Mouse (Mus musculus): ENCODE results near the gene Tnpo1. TPM values are rescaled to one million over a fixed set of nuclear protein-coding genes. Genes with fewer than 3 reads are reported as not detected.
"Not testable (repeated sequence)": the region's sequence is repeated elsewhere in the genome, so short reads cannot be mapped to it uniquely, and the experiment has no call there.

Gene Tnpo1
- polyA plus RNA-seq, 1 experiment from 2014 or later, result 55.1 TPM

GRCm38 (mm10) chr13:98836423-98837088 lies 89.6 kb downstream of the Tnpo1 start:
- WGBS, result 88% methylated on average over 6 of the region's 6 CpGs
- Histone ChIP-seq H3K9ac (no peak overlapping the region), H3K27me3 (replicated peaks) (no peaks in the 10 kb centered on the region), H3K36me3 (peaks cover 11% of the 10 kb centered on the region), H3K4me1 (no peaks in the 10 kb centered on the region), H3K4me2 (no peak overlapping the region), H3K4me3 (replicated peaks) (no peak overlapping the region), H3K9me3 (no peaks in the 10 kb centered on the region), H3K27ac (no peak overlapping the region)
- ATAC-seq (ENCODE audit: insufficient read depth, low FRiP score, low read depth), result no peak

DNA sequence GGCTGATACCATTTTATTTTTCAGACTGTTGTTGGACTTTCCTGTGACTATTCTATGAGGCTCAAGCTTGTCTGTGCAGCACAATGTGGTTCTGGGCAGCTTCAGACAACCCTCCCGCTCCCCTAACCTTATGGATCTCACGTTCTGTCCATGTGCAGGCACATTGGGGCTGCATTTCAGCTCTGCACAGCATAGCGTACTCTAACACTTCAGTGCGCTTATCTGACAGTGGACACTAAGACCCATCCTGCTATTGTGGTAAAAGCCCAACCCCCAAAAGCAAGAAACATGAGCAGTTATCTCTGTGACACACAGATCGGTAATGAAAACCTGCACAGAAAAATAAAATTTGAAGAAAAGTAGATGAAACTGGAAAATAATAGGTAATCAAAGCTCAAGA lies 90.4 kb downstream of the Tnpo1 start:
- H3K4me2 ChIP-seq, result no peak overlapping the region
- H3K36me3 ChIP-seq, result peaks cover 11% of the 10 kb centered on the region
- WGBS, result 87% methylated on average over 5 of the region's 5 CpGs
- no peak overlapping the region for H3K9ac ChIP-seq
- no peaks in the 10 kb centered on the region for H3K4me1 ChIP-seq
- H3K9me3 ChIP-seq, result no peaks in the 10 kb centered on the region
- H3K27me3 ChIP-seq (replicated peaks), result no peaks in the 10 kb centered on the region
- no peak overlapping the region for H3K27ac ChIP-seq
- ATAC-seq (ENCODE audit: insufficient read depth, low FRiP score, low read depth), result no peak
- no peak overlapping the region for H3K4me3 ChIP-seq (replicated peaks)

GRCm38 (mm10) chr13:98834723-98835122 lies 91.5 kb downstream of the Tnpo1 start:
- H3K9ac ChIP-seq, result no peak overlapping the region
- H3K9me3 ChIP-seq, result no peaks in the 10 kb centered on the region
- H3K4me2 ChIP-seq, result no peak overlapping the region
- no peak for ATAC-seq (ENCODE audit: insufficient read depth, low FRiP score, low read depth)
- H3K27me3 ChIP-seq (replicated peaks), result no peaks in the 10 kb centered on the region
- no peak overlapping the region for H3K4me3 ChIP-seq (replicated peaks)
- H3K4me1 ChIP-seq, result no peaks in the 10 kb centered on the region
- no peak overlapping the region for H3K27ac ChIP-seq
- 80% methylated on average over 3 of the region's 3 CpGs for WGBS
- H3K36me3 ChIP-seq, result peaks cover 6% of the 10 kb centered on the region; the same call in 1 of the 2 replicates

- no peak for ATAC-seq (ENCODE audit: insufficient read depth, low FRiP score, low read depth)
- WGBS, result 38% methylated on average over 1 of the region's 1 CpGs
Observed at GRCm38 (mm10) chr13:98834199-98834598, 92.0 kb downstream of the Tnpo1 start.

GRCm38 (mm10) chr13:98832451-98833450 lies 93.4 kb downstream of the Tnpo1 start:
- Histone ChIP-seq H3K4me3 (replicated peaks) (no peak overlapping the region), H3K4me1 (no peaks in the 10 kb centered on the region), H3K9me3 (no peaks in the 10 kb centered on the region), H3K27me3 (replicated peaks) (no peaks in the 10 kb centered on the region), H3K9ac (no peak overlapping the region), H3K4me2 (no peak overlapping the region), H3K36me3 (peaks cover 3% of the 10 kb centered on the region; the same call in 1 of the 2 replicates), H3K27ac (no peak overlapping the region)
- ATAC-seq (ENCODE audit: insufficient read depth, low FRiP score, low read depth), result no peak
- WGBS, result 67% methylated on average over 10 of the region's 10 CpGs

More at GRCm38 (mm10) chr13:98834199-98834598, 92.0 kb downstream of the Tnpo1 start:
- Histone ChIP-seq H3K4me1 (no peaks in the 10 kb centered on the region), H3K9ac (no peak overlapping the region), H3K4me3 (replicated peaks) (no peak overlapping the region), H3K27me3 (replicated peaks) (no peaks in the 10 kb centered on the region), H3K9me3 (no peaks in the 10 kb centered on the region), H3K27ac (no peak overlapping the region), H3K36me3 (peaks cover 3% of the 10 kb centered on the region; the same call in 1 of the 2 replicates), H3K4me2 (no peak overlapping the region)

- H3K4me2 ChIP-seq; H3K4me3 ChIP-seq (replicated peaks); H3K36me3 ChIP-seq; H3K4me1 ChIP-seq; H3K9me3 ChIP-seq; H3K9ac ChIP-seq; H3K27ac ChIP-seq; ATAC-seq (ENCODE audit: insufficient read depth, low FRiP score, low read depth); H3K27me3 ChIP-seq (replicated peaks): not testable (repeated sequence)
- 96% methylated on average over 6 of the region's 6 CpGs for WGBS
Observed at GRCm38 (mm10) chr13:98829026-98829425, 97.2 kb downstream of the Tnpo1 start.

DNA sequence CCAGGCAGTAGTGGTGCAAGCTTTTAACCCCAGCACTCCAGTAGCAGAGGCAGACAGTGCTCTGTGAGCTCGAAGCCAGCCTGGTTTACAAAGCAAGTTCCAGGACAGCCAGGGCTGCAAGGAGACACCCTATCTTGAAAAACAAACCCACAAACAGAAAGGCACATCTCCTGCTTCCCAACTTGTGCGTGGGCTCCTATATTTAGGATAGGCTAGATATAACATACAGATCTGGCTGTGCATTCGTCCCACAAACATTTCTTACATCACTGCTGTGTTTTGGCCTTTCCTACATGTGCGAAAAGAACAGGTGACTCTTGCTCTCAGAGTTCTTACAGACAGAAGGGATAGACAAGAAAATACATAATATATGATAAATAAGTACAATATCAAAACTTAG lies 100.6 kb downstream of the Tnpo1 start:
- Histone ChIP-seq H3K4me1 (no peaks in the 10 kb centered on the region), H3K27me3 (replicated peaks) (no peaks in the 10 kb centered on the region), H3K36me3 (no peaks in the 10 kb centered on the region), H3K9ac (no peak overlapping the region), H3K27ac (no peak overlapping the region), H3K4me2 (no peak overlapping the region), H3K9me3 (no peaks in the 10 kb centered on the region), H3K4me3 (replicated peaks) (no peak overlapping the region)
- 70% methylated on average over 4 of the region's 4 CpGs for WGBS
- ATAC-seq (ENCODE audit: insufficient read depth, low FRiP score, low read depth), result no peak

- Histone ChIP-seq H3K4me3 (replicated peaks) (no peak overlapping the region), H3K27me3 (replicated peaks) (no peaks in the 10 kb centered on the region), H3K27ac (peak overlapping the region; percentile 68; the same call in 1 of the 2 replicates), H3K36me3 (no peaks in the 10 kb centered on the region), H3K9ac (no peak overlapping the region), H3K9me3 (no peaks in the 10 kb centered on the region), H3K4me2 (no peak overlapping the region), H3K4me1 (peaks cover 8% of the 10 kb centered on the region; the same call in 1 of the 2 replicates)
- ATAC-seq (ENCODE audit: insufficient read depth, low FRiP score, low read depth), result no peak
- WGBS, result 54% methylated on average over 2 of the region's 2 CpGs
Observed at GRCm38 (mm10) chr13:98819094-98819493, 107.1 kb downstream of the Tnpo1 start.

DNA sequence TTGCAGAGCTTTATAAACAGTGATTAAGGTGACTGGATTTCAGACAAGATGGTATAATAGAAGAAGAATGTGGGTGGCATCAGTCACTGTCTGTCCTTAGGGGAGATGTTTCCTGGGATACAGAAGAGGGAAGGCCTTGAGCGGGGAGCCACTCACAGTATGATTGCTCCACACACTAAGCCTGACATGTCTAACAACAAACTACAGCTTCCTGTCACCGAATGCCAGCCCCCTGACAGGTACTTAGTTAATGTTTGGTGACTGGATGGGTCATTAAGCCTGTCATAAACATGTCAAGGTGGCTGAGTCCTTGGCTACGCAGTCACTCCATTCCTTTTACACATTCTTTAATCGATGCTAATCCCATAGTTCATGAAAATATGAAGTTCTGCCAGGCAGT lies 108.0 kb downstream of the Tnpo1 start:
- Histone ChIP-seq H3K4me2 (no peak overlapping the region), H3K4me1 (peaks cover 11% of the 10 kb centered on the region; the same call in 1 of the 2 replicates), H3K4me3 (replicated peaks) (no peak overlapping the region), H3K9ac (no peak overlapping the region), H3K36me3 (no peaks in the 10 kb centered on the region), H3K27me3 (replicated peaks) (no peaks in the 10 kb centered on the region), H3K9me3 (no peaks in the 10 kb centered on the region), H3K27ac (no peak overlapping the region)
- WGBS, result 63% methylated on average over 4 of the region's 4 CpGs
- no peak for ATAC-seq (ENCODE audit: insufficient read depth, low FRiP score, low read depth)

DNA sequence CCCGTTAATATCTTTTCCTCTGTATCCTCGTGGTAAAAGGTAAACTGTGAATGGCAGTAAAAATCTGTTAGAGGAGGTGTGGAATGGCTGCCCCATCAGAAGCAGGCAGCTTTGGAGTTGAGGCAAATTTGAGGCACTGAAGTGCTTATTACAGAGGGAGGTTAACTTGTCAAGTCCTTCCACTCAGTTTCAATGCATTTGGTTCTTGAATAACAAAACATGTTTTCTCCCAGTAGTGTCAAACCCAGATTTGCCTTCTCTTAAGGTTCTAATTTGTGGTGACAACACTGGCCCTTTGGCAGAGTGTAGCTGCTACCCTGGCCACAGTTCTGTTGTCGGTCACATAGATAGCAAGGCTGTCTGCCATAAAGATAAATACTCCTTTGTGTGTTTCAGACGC lies 108.4 kb downstream of the Tnpo1 start:
- Histone ChIP-seq H3K9me3 (no peaks in the 10 kb centered on the region), H3K36me3 (no peaks in the 10 kb centered on the region), H3K4me1 (peaks cover 11% of the 10 kb centered on the region; the same call in 1 of the 2 replicates), H3K27ac (no peak overlapping the region), H3K4me3 (replicated peaks) (no peak overlapping the region), H3K27me3 (replicated peaks) (no peaks in the 10 kb centered on the region), H3K4me2 (no peak overlapping the region), H3K9ac (no peak overlapping the region)
- ATAC-seq (ENCODE audit: insufficient read depth, low FRiP score, low read depth), result no peak
- WGBS, result 42% methylated on average over 4 of the region's 4 CpGs

- H3K4me3 ChIP-seq (replicated peaks); H3K36me3 ChIP-seq; H3K27me3 ChIP-seq (replicated peaks); ATAC-seq (ENCODE audit: insufficient read depth, low FRiP score, low read depth); H3K9me3 ChIP-seq; H3K9ac ChIP-seq; H3K4me2 ChIP-seq; H3K27ac ChIP-seq: not testable (repeated sequence)
- 66% methylated on average over 4 of the region's 4 CpGs for WGBS
- peaks cover 15% of the 10 kb centered on the region; the same call in 1 of the 2 replicates for H3K4me1 ChIP-seq
Observed at GRCm38 (mm10) chr13:98816981-98817660, 109.1 kb downstream of the Tnpo1 start.

Measured in stomach, embryonic 15.5 days (tissue).